Mouse (Mus musculus) heart, embryonic 13.5 days (tissue): ENCODE measurements around the gene 4933411K16Rik. TPM values are rescaled to one million over a fixed set of nuclear protein-coding genes. Genes with fewer than 3 reads are reported as not detected.
A peak's percentile ranks its signal among the peaks of the same experiment; 100 is the strongest.

Experiments used
- ATAC-seq: fragments of 200-750 bp; cut with Nextera tagmentation; 2 replicates; pipeline ENCODE4 v1.8.0; 2017; ENCODE audit warnings: moderate TSS enrichment; ENCODE audit not compliant: insufficient number of reproducible peaks, low FRiP score, low TSS enrichment; ENCODE audit errors: extremely low read depth
- H3K27ac ChIP-seq: fragments of 300-500 bp; sonication (generic); replicated peaks from 2 replicates; pipeline ENCODE4 v1.5.1; 2015; ENCODE audit warnings: moderate library complexity, mild to moderate bottlenecking, inconsistent platforms
- H3K27me3 ChIP-seq: fragments of 300-500 bp; sonication (generic); replicated peaks from 2 replicates; pipeline ENCODE4 v1.6.1; 2015; ENCODE audit warnings: mild to moderate bottlenecking, inconsistent platforms
- H3K36me3 ChIP-seq: fragments of 300-500 bp; sonication (generic); 2 replicates; pipeline ENCODE4 v1.6.1; 2015; ENCODE audit warnings: mild to moderate bottlenecking, inconsistent platforms
- H3K4me1 ChIP-seq: fragments of 300-500 bp; sonication (generic); 2 replicates; pipeline ENCODE4 v1.6.1; 2015; ENCODE audit warnings: inconsistent platforms
- H3K4me2 ChIP-seq: fragments of 300-500 bp; sonication (generic); 2 replicates; pipeline ENCODE4 v1.6.1; 2015; ENCODE audit warnings: inconsistent platforms, mild to moderate bottlenecking, moderate library complexity
- H3K4me3 ChIP-seq: fragments of 300-500 bp; sonication (generic); 2 replicates; pipeline ENCODE4 v1.5.1; 2015; ENCODE audit warnings: moderate library complexity, mild to moderate bottlenecking, inconsistent platforms
- H3K9ac ChIP-seq: fragments of 300-500 bp; sonication (generic); 2 replicates; pipeline ENCODE4 v1.6.1; 2015; ENCODE audit warnings: inconsistent platforms, mild to moderate bottlenecking, moderate library complexity
- H3K9me3 ChIP-seq: fragments of 300-500 bp; sonication (generic); 2 replicates; pipeline ENCODE4 v1.6.1; 2016; ENCODE audit warnings: inconsistent platforms
- WGBS: fragments of 180-500 bp; shearing (Covaris S2); methylation state at CpG from one replicate; pipeline ENCODE4 v1.1.7; 2015; ENCODE audit warnings: mixed read lengths; 5-methylcytosine and 5-hydroxymethylcytosine counted together
- polyA plus RNA-seq: library from polyadenylated mRNA; unstranded; fragments of >200 nt; fragmentation: Nextera tagmentation; extraction: Ambion mirVana; gene quantifications from 2 replicates; pipeline ENCODE4 v1.2.1, GENCODE M21; 2015

The 4933411K16Rik gene
- polyA plus RNA-seq, 1 experiment from 2014 or later: not detected

GRCm38 (mm10) chr19:42061443-42061842 is 9.4 kb downstream of the 4933411K16Rik start:
- ATAC-seq: no peak
- Histone ChIP-seq H3K27me3 (no peaks in the 10 kb centered on the region), H3K4me2 (no peak overlapping the region), H3K9ac (no peak overlapping the region), H3K36me3 (no peaks in the 10 kb centered on the region), H3K4me1 (no peaks in the 10 kb centered on the region), H3K27ac (no peak overlapping the region), H3K4me3 (no peak overlapping the region), H3K9me3 (no peaks in the 10 kb centered on the region)
- 80% methylated on average over 7 of the region's 7 CpGs for WGBS

- WGBS: 64% methylated on average over 11 of the region's 11 CpGs
- Histone ChIP-seq H3K27ac (no peak overlapping the region), H3K27me3 (no peaks in the 10 kb centered on the region), H3K4me1 (peaks cover 7% of the 10 kb centered on the region; the same call in 1 of the 2 replicates), H3K4me3 (no peak overlapping the region), H3K36me3 (no peaks in the 10 kb centered on the region), H3K9me3 (no peaks in the 10 kb centered on the region), H3K4me2 (peak overlapping the region; percentile 38), H3K9ac (no peak overlapping the region)
- ATAC-seq: no peak
These were observed 16.6 kb downstream of the 4933411K16Rik start for GRCm38 (mm10) chr19:42068441-42069240.

GRCm38 (mm10) chr19:42069241-42069525 is 17.1 kb downstream of the 4933411K16Rik start:
- no peaks in the 10 kb centered on the region for H3K36me3 ChIP-seq
- peak overlapping the region; percentile 38 for H3K4me2 ChIP-seq
- H3K9ac ChIP-seq: no peak overlapping the region
- 40% methylated on average over 6 of the region's 6 CpGs for WGBS
- no peak overlapping the region for H3K4me3 ChIP-seq
- no peak overlapping the region for H3K27ac ChIP-seq
- H3K27me3 ChIP-seq: no peaks in the 10 kb centered on the region
- H3K9me3 ChIP-seq: no peaks in the 10 kb centered on the region
- ATAC-seq: no peak
- peaks cover 7% of the 10 kb centered on the region; the same call in 1 of the 2 replicates for H3K4me1 ChIP-seq

- no peak overlapping the region for H3K9ac ChIP-seq
- WGBS: 60% methylated on average over 7 of the region's 7 CpGs
- H3K27ac ChIP-seq: no peak overlapping the region
- no peaks in the 10 kb centered on the region for H3K27me3 ChIP-seq
- no peak overlapping the region for H3K4me3 ChIP-seq
- H3K9me3 ChIP-seq: no peaks in the 10 kb centered on the region
- peaks cover 7% of the 10 kb centered on the region; the same call in 1 of the 2 replicates for H3K4me1 ChIP-seq
- H3K36me3 ChIP-seq: peaks cover 10% of the 10 kb centered on the region
- no peak for ATAC-seq
- no peak overlapping the region for H3K4me2 ChIP-seq
These were observed 19.2 kb downstream of the 4933411K16Rik start for GRCm38 (mm10) chr19:42071221-42071620.

- Histone ChIP-seq H3K4me3 (no peak overlapping the region), H3K9ac (no peak overlapping the region), H3K36me3 (peaks cover 10% of the 10 kb centered on the region), H3K4me1 (peaks cover 7% of the 10 kb centered on the region; the same call in 1 of the 2 replicates), H3K9me3 (no peaks in the 10 kb centered on the region), H3K27me3 (no peaks in the 10 kb centered on the region), H3K4me2 (no peak overlapping the region), H3K27ac (no peak overlapping the region)
- ATAC-seq: no peak
- 72% methylated on average over 15 of the region's 15 CpGs for WGBS
These were observed 20.0 kb downstream of the 4933411K16Rik start for GRCm38 (mm10) chr19:42071886-42072608.

- Histone ChIP-seq H3K9me3 (no peaks in the 10 kb centered on the region), H3K9ac (no peak overlapping the region), H3K4me3 (no peak overlapping the region), H3K27me3 (no peaks in the 10 kb centered on the region), H3K27ac (no peak overlapping the region), H3K4me1 (peaks cover 7% of the 10 kb centered on the region; the same call in 1 of the 2 replicates), H3K4me2 (no peak overlapping the region), H3K36me3 (peaks cover 10% of the 10 kb centered on the region)
- ATAC-seq: no peak
- 61% methylated on average over 7 of the region's 7 CpGs for WGBS
These were observed 20.8 kb downstream of the 4933411K16Rik start for GRCm38 (mm10) chr19:42072802-42073201.

- Histone ChIP-seq H3K4me3 (no peak overlapping the region), H3K9me3 (no peaks in the 10 kb centered on the region), H3K27ac (no peak overlapping the region), H3K36me3 (peaks cover 10% of the 10 kb centered on the region), H3K4me1 (no peaks in the 10 kb centered on the region), H3K9ac (no peak overlapping the region), H3K4me2 (no peak overlapping the region), H3K27me3 (no peaks in the 10 kb centered on the region)
- no peak for ATAC-seq
- 67% methylated on average over 2 of the region's 2 CpGs for WGBS
These were observed 23.0 kb downstream of the 4933411K16Rik start for GRCm38 (mm10) chr19:42075051-42075450.

GRCm38 (mm10) chr19:42075992-42076391 is 23.9 kb downstream of the 4933411K16Rik start:
- WGBS: 87% methylated on average over 16 of the region's 16 CpGs
- no peaks in the 10 kb centered on the region for H3K9me3 ChIP-seq
- H3K4me1 ChIP-seq: no peaks in the 10 kb centered on the region
- no peak for ATAC-seq
- no peak overlapping the region for H3K27ac ChIP-seq
- no peaks in the 10 kb centered on the region for H3K27me3 ChIP-seq
- H3K4me3 ChIP-seq: no peak overlapping the region
- H3K36me3 ChIP-seq: peaks cover 10% of the 10 kb centered on the region
- no peak overlapping the region for H3K9ac ChIP-seq
- no peak overlapping the region for H3K4me2 ChIP-seq

- no peak for ATAC-seq
These were observed 26.5 kb downstream of the 4933411K16Rik start for GRCm38 (mm10) chr19:42078566-42078965.

GRCm38 (mm10) chr19:42079006-42079405 is 27.0 kb downstream of the 4933411K16Rik start:
- 85% methylated on average over 12 of the region's 12 CpGs for WGBS
- H3K36me3 ChIP-seq: peaks cover 10% of the 10 kb centered on the region
- H3K27ac ChIP-seq: no peak overlapping the region
- no peaks in the 10 kb centered on the region for H3K27me3 ChIP-seq
- H3K4me3 ChIP-seq: no peak overlapping the region
- no peak overlapping the region for H3K4me2 ChIP-seq
- no peak for ATAC-seq
- no peak overlapping the region for H3K9ac ChIP-seq
- H3K9me3 ChIP-seq: no peaks in the 10 kb centered on the region
- H3K4me1 ChIP-seq: no peaks in the 10 kb centered on the region

More at GRCm38 (mm10) chr19:42078566-42078965, 26.5 kb downstream of the 4933411K16Rik start:
- no peak overlapping the region for H3K4me3 ChIP-seq
- 86% methylated on average over 8 of the region's 8 CpGs for WGBS
- H3K9me3 ChIP-seq: no peaks in the 10 kb centered on the region
- H3K4me2 ChIP-seq: no peak overlapping the region
- H3K27ac ChIP-seq: no peak overlapping the region
- H3K9ac ChIP-seq: no peak overlapping the region
- H3K27me3 ChIP-seq: no peaks in the 10 kb centered on the region
- H3K4me1 ChIP-seq: no peaks in the 10 kb centered on the region
- peaks cover 10% of the 10 kb centered on the region for H3K36me3 ChIP-seq

- Histone ChIP-seq H3K4me1 (no peaks in the 10 kb centered on the region), H3K36me3 (peaks cover 10% of the 10 kb centered on the region), H3K9ac (no peak overlapping the region), H3K27me3 (no peaks in the 10 kb centered on the region), H3K4me2 (no peak overlapping the region), H3K4me3 (no peak overlapping the region), H3K27ac (no peak overlapping the region), H3K9me3 (no peaks in the 10 kb centered on the region)
- ATAC-seq: no peak
- 68% methylated on average over 5 of the region's 5 CpGs for WGBS
These were observed 27.9 kb downstream of the 4933411K16Rik start for GRCm38 (mm10) chr19:42079950-42080349.
